Mouse (Mus musculus): ENCODE measurements around the gene Mipol1. TPM values are rescaled to one million over a fixed set of nuclear protein-coding genes. Genes with fewer than 3 reads are reported as not detected.

Gene Mipol1
- polyA plus RNA-seq, 1 experiment from 2014 or later = 14.2 TPM

DNA sequence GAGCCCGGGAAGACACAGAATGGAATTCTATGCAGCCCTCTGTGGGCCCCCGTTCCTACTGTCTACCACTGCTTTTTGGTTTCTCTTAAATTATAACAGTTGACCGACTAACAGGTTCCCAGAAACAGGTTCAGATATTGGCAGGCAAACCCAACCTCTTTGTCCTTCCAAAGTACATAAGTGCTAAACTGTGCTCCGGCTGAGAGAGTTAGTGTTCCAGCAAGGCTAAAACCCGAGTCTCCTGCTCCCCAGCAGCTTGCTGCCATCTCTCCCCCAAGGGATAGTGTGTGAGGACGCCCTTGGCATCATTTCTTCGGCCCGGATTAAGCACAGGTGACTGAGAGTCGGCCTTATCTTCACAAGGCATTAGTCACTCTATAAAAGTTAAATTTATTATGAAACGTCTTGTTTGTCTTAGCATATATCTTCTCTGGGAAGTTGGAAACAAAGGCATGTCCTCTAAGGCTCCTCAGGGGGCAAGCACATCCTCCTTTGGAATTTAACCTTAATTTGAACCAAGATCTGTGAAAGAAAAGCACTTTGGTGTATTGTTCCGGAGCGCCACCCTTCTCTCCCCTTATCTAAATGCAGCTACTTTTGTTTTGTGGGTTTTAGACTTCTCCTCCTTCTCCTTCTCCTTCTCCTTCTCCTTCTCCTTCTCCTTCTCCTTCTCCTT is 285.6 kb downstream of the Mipol1 start:
- in situ Hi-C loops (cut with MboI; ENCODE audit: low pct_unique_long_range_greater_than_20kb) = no loop called here

DNA sequence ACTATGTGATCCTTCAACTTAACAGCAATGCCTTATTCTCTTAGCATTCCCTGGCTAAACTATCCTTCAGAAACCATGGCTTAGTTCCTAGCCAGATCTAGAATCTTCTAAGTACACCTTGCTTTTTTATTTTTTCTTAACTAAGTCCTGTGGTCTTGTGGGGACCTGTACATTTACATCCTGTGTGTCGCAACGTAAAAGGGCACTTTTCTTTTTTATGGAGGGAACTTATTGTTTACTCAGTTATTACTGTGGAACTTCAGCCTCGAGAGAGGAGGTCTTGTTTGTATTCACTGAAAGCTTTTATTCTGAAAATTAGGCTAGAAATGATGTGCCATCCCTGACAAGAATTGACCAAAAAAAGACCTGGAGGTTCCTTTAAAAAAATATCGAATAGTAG is 298.1 kb downstream of the Mipol1 start:
- POLR2A ChIA-PET = no interaction called here
- ATAC-seq = no peak
- in situ Hi-C loops (cut with MboI; ENCODE audit: low pct_unique_long_range_greater_than_20kb) = no loop called here
- peaks cover 56% of the 10 kb centered on the region for H3K27me3 ChIP-seq
- TF ChIP-seq CTCF (IDR thresholded peaks at IDR 0.05) = no peak
- DNase-seq (ENCODE audit: low read depth, low spot score) = no peak
- CTCF ChIA-PET = no interaction called here

More for the DNA sequence above, 285.6 kb downstream of the Mipol1 start:
- DNase-seq (ENCODE audit: low read depth, low spot score) (no peak), ATAC-seq (no peak)
- POLR2A ChIA-PET = interaction anchor here (0.7 kb wide), 1 partner anchor 249 kb away, joined by 4 read pairs; no protein-coding TSS in a partner anchor
- CTCF ChIA-PET = no interaction called here
- peaks cover 22% of the 10 kb centered on the region for H3K27me3 ChIP-seq
- TF ChIP-seq CTCF (IDR thresholded peaks at IDR 0.05) = no peak

DNA sequence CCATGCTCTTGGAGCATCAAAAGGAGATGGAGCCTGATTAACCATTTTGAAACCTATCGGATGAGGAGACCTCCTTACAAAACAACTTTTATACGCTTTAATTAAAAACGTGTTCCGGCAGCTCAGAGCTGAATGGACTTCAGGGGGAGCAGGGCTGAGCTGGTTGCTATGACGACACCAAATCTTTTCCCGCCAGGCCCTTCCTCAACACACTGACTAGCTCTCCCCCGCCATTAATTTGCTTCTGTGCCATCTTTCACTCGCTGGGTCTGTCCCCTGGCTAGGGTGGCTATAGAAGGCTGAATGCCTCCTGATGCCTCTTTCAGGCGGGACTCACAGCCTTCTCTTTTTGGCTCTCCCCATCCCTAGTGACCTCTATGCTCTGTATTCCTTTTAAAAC is 300.2 kb downstream of the Mipol1 start:
- H3K27me3 ChIP-seq = peaks cover 49% of the 10 kb centered on the region
- ChIA-PET CTCF (no interaction called here), POLR2A (no interaction called here)
- no peak for DNase-seq (ENCODE audit: low read depth, low spot score)
- TF ChIP-seq CTCF (IDR thresholded peaks at IDR 0.05) = no peak
- in situ Hi-C loops (cut with MboI; ENCODE audit: low pct_unique_long_range_greater_than_20kb) = no loop called here
- no peak for ATAC-seq

DNA sequence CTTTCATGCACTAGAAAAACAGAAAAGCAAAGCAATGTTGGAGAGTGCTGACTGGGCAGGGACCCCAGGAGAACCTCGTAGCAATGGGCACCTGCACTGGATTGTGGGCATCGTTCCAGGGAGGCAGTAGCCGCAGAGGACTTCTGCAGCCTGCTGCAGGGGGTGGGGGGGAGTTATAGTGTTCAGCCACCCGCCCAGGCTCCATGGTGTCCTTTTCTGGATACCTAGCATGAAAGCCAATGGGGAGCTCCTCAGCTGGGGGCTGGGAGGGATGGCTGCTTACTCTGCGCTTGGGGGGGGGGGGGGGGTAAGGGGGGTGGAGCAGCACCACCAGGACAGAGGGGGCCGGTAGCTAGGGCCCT is 304.3 kb downstream of the Mipol1 start:
- ATAC-seq (no peak), DNase-seq (ENCODE audit: low read depth, low spot score) (no peak)
- in situ Hi-C loops (cut with MboI; ENCODE audit: low pct_unique_long_range_greater_than_20kb) = no loop called here
- ChIA-PET CTCF (no interaction called here), POLR2A (interaction anchor here (0.7 kb wide), 1 partner anchor 1670 kb away, joined by 3 read pairs; no protein-coding TSS in a partner anchor)
- H3K27me3 ChIP-seq = peaks cover 57% of the 10 kb centered on the region
- TF ChIP-seq CTCF (IDR thresholded peaks at IDR 0.05) = no peak

DNA sequence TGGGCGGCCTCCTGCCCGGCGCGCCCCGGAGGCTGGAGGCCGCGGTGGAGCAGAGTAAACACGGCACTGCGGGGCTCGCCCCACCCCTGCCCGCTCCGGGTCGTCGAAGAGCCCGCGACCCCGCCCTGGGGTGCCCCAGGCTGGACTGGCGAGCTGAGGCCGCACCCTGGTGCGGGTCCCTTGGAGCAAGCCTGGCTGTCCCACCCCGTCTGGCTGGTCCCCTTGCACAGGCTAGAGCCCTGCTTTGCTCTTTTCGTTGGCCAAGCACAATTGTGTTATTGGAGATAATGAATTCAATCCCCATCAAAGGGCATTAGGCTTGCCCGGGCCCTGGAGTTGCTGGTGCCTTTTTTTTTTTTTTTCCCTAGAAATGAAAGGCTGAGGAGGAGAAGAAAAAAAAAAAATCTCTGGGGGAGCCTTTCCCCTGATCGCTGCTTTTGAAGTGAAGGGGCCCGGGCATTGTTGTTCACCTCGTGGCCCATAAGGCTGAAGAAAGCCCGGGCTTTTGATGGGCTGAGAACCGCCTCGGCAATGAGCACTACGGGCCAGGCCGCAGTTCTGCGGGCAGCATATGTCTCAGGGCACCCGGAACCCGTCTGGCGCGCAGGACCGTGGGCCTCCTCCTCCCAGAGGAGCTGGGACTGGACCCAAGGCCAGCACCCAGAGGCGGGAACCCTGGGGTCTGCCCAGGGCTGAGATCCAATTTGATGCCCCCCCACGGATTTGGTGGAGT is 304.8 kb downstream of the Mipol1 start:
- TF ChIP-seq CTCF (IDR thresholded peaks at IDR 0.05) = no peak
- POLR2A ChIA-PET = no interaction called here
- DNase-seq (ENCODE audit: low read depth, low spot score) (no peak), ATAC-seq (no peak)
- peaks cover 52% of the 10 kb centered on the region for H3K27me3 ChIP-seq
- CTCF ChIA-PET = no interaction called here
- in situ Hi-C loops (cut with MboI; ENCODE audit: low pct_unique_long_range_greater_than_20kb) = no loop called here

DNA sequence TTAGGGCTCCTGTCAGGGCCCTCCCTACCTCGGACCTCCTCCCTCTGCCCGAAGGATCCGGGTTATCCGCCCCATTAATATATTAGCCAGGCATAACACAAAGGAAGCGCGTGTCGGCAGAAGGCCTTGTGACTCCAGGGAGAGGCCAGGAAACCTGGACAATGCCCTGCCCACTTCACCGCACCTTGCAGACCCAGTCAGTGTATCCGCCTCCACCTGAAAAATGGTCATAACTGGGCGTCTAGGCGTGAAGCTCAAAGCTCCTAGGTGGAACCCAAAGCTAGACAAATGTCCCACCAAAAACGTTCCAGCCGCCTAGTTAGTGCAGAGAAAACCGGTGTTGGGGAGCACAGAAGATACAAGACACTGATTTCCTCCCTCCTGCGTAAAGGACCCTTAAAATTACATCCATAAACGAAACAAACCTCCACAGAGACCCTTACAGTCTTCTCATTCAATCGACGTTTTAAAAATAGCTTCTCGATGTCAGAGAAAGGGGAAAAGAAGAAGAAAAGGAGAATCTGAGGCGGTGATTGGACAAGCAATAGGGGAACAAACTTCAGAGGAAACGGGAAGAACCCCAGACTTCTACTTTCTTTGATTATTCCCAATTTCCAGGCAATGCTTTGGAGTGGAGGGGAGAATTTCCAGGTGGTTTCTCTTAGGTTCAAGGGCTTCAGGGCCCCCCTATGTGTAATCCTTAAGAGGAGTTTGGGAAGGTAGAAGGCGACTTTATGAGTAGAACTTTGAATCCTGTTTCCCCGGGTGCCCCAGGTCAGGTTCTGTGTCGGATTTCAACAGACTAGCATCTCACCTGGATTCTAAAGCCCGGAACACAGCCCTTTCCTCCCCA is 306.1 kb downstream of the Mipol1 start:
- H3K27me3 ChIP-seq = peaks cover 41% of the 10 kb centered on the region
- in situ Hi-C loops (cut with MboI; ENCODE audit: low pct_unique_long_range_greater_than_20kb) = no loop called here
- POLR2A ChIA-PET = no interaction called here
- no peak for TF ChIP-seq CTCF (IDR thresholded peaks at IDR 0.05)
- DNase-seq (ENCODE audit: low read depth, low spot score) = no peak
- CTCF ChIA-PET = no interaction called here
- no peak for ATAC-seq

DNA sequence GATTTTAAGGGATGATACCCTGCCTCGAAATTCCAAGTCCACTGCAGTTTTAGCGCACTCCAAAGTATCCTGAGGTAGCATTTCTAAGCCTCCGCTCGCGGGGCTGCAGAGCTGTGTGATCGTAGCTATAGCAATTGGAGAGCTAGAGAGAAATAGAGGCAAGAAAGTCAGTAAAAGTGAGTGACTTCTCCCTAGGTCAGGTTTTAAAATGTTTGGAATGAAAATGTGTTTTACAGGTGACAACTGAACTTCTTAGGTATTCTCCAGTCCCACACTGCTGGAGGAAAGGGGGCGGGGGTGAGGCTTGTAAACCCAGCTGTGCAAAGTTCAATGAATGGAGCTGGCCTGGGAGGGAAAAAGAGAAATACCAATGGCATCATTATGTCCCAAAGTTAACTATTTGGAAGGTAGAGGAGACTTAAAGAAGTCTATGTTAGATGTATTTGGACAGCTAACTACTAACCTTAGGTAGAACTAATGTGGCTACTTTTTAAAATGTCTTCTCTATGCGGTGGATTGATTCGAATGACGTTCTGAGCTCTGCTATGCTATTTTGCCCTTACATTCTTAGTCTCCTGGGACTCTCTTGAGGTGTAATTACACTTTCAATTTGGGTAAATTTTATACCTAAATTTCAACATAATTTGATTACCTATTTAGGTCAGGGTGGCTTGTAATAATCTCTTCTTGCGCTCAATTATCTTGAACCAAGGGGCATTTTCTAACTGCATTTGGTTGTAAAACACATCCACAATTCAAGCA is 306.9 kb downstream of the Mipol1 start:
- in situ Hi-C loops (cut with MboI; ENCODE audit: low pct_unique_long_range_greater_than_20kb) = no loop called here
- no peak for TF ChIP-seq CTCF (IDR thresholded peaks at IDR 0.05)
- DNase-seq (ENCODE audit: low read depth, low spot score) = no peak
- POLR2A ChIA-PET = no interaction called here
- peaks cover 35% of the 10 kb centered on the region for H3K27me3 ChIP-seq
- ATAC-seq = no peak
- CTCF ChIA-PET = no interaction called here

DNA sequence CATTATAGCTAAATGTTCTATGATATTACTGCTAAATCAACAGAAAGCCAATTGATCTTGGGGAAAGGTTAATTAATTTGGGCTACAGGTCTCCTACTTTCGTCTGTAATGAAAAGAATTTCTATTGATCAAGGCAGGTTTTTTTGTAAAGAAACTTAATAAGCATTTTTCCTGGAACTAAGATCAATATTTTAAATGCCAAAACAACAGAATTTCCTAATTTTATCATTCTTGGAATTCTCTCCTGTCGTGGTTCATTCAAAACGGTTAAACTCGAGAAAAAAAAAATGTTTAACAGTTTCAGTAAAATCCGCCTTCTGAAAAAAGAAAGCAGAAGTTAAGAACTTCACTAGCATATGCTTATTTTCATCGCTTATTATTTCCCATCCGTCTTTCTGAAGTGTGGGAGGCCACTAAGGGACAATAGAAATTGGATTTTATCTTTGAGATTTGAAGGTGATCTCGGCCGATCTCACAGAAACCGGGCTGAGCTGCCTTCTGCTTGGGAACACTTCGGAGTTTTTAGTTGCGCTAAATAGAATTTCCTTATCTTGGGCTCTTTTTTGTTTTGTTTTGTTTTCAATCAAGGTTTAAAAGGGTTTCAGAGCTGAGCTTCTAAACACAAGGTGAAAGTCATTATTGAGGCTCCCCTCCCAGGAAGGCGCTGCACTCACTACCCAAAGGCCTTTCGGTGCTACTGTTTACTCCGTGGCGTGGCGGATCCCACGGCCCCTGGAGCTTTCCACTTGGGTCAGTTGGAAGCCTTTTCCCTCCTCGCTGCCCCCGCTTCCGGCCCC is 307.8 kb downstream of the Mipol1 start:
- DNase-seq (ENCODE audit: low read depth, low spot score) = no peak
- POLR2A ChIA-PET = no interaction called here
- no peak for ATAC-seq
- TF ChIP-seq CTCF (IDR thresholded peaks at IDR 0.05) = no peak
- peaks cover 31% of the 10 kb centered on the region for H3K27me3 ChIP-seq
- CTCF ChIA-PET = no interaction called here
- in situ Hi-C loops (cut with MboI; ENCODE audit: low pct_unique_long_range_greater_than_20kb) = no loop called here

DNA sequence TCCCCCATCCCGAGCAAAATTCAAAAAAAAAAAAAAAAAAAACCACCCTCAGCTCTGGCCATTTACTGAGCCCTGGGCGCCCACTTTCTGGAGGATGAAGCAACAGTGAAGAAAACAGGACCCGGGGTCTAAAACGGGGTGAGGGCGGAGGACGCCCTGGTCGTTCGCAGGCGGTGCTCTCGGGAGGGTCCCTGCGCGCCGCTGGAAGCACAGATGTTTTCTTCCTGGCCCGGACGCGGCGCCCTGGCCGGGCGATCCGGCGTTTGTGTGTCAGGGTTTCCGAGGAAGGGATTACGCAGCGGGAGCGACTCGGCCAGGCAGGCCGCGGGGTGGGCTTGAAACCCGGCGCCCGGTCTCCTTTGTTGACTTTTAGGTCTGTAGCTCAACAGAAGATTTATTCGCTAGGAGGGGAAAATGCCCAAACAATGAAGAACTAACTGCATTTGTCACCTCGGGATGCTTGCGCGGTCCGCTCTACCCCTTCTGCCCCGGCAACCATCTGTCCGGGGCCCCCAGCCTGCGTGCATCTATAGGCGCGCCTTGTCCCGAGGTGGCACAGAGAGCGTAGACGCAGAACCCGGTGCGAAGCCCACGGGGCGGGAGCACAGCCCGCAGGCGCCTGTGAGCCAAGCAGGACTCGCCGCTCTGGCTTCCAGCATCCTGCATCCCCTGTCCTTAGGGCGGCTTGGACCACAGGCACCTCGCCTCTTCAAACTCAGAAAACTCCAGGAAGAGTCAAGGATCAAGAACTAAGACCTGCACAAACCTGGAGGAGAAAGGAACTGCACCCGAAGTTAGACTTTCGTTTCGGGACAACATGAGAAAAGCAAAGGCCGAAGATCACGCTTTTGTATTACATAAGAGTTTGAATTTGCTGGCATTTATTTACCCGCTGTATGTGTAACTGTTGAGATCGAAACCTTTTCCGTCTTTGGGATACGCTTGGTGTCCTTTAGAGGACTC is 308.6 kb downstream of the Mipol1 start:
- CTCF ChIA-PET = no interaction called here
- H3K27me3 ChIP-seq = peaks cover 26% of the 10 kb centered on the region
- in situ Hi-C loops (cut with MboI; ENCODE audit: low pct_unique_long_range_greater_than_20kb) = no loop called here
- DNase-seq (ENCODE audit: low read depth, low spot score) (no peak), ATAC-seq (no peak)
- POLR2A ChIA-PET = no interaction called here
- no peak for TF ChIP-seq CTCF (IDR thresholded peaks at IDR 0.05)
